Mouse (Mus musculus) megakaryocyte-erythroid progenitor cell, adult 5-6 weeks (primary cell): ENCODE data around the gene Rps27a. TPM values are rescaled to one million over a fixed set of nuclear protein-coding genes. Genes with fewer than 3 reads are reported as not detected.

Experiments
- ATAC-seq: replicated peaks from 2 replicates; pipeline ENCODE4 v1.8.0; 2016; ENCODE audit warnings: mild to moderate bottlenecking, inconsistent platforms; ENCODE audit not compliant: severe bottlenecking, poor library complexity, low FRiP score, low TSS enrichment
- total RNA-seq, 2 experiments: library from RNA; stranded (forward) in 1 of 2; stranded (reverse) in 1 of 2; fragments of 200-1000, 215-1000 nt in 1 of 2; fragments of >200 nt in 1 of 2; fragmentation: Nextera tagmentation in 1 of 2; gene quantifications; 2 replicates each; pipeline ENCODE4 v1.2.3; 2014 to 2017

Gene Rps27a
- total RNA-seq, 2 experiments from 2014 or later = 1,061 to 4,800 TPM

DNA sequence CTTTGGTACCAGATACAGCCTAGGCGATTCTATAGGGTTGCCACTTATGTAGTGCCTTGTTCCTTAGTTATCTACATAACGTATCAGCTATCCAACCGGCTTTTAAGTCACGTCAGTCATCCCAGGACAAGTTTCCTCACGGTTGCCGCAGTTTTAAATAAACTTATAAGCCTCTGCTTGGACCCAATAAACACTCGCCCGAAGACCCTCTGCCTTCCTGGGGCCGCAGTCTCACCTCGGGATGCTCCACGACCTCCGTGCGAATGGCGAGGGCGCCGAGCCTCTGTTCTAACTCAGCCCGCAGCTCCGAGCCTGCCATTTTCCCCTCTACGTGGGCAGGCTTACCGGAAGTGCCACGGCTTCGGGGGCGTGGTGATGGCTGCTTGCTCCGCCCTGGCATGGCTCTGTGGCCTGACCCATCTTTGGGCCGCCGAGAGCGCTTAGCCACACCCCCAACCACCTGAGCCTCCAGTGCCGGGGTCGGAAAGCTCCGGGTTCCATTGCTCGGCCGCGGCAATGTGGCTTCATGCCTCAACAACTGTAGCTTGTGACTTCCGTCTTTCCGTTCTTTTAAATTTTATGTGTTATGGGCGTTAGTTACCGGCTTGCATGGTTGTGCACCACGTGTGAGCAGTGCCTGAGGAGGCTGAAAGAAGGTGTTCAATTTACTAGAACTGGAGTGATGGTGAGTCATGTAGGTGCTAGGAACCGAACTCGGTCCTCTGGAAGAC, 33.1 kb downstream of the Rps27a start, which contains the start of gene Prorsd1:
Prorsd1 (minus strand) TSS at position 352 of the 731 bp plus-strand sequence.
- ATAC-seq = peak; percentile 99

DNA sequence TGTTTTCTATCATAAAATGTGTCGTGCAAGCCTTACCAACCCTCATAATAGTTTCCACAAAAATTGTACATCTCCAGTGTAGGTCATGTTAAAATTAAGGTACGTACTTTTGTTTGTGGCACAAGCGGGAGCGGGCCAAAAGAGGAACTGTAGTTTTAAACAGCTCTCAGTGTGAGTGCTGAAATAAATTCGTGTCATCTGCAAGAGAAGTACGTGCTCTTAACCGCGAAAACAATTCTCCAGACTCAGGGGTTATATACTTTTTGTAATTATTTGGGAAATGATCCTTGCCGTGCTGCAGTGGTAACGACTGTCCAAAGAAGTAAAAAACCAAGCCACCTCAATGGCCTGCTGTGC, 33.6 kb downstream of the Rps27a start:
- ATAC-seq = peak; percentile 21; the same call in 1 of the 2 replicates

DNA sequence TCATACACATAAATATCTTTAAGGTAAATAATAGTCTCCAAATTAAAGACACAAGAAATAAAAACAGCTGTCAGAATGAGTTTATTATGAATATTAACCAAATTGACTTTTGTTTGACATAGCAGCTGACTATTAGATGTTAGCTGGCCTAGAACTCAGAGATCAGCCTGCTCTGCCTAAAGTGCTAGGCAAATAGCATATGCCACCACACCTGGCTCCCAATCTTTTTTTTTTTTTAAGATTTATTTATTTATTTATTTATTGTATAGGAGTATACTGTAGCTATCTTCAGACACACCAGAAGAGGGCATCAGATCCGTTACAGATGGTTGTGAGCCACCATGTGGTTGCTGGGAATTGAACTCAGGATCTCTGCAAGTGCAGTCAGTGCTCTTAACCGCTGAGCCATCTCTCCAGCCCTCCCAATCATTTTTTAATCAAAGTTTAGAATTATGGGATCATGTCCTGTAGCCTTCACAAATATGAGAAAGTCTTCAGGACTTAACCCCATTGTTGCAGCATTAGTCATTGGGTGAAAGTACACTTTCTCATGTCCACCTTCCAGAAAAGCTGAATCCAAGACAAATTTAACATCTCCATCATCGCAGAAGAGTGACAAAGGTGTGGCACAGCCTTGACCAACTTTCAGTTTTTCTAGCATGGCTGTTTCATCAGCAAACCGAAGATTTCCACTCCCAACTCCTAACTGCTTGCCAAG, 34.9 kb downstream of the Rps27a start:
- no peak for ATAC-seq

DNA sequence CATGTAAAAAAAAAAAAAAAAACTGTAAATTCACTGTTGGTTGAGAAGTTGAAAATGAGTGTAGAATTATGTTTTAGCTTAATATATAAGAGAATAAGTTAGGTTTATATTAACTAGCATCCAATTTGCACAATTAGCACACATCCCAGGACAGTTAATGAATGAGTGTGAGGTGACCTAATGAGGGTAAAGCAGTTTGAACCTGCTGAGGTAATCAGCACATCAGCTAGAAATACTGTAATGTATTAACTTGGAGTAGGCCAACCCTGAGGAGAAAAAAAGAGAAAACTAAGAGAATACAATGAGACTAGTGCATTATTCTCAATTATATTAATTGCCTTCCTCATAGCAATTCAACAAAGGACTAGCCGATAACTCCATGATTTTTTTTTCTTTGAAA, 38.5 kb downstream of the Rps27a start:
- no peak for ATAC-seq

DNA sequence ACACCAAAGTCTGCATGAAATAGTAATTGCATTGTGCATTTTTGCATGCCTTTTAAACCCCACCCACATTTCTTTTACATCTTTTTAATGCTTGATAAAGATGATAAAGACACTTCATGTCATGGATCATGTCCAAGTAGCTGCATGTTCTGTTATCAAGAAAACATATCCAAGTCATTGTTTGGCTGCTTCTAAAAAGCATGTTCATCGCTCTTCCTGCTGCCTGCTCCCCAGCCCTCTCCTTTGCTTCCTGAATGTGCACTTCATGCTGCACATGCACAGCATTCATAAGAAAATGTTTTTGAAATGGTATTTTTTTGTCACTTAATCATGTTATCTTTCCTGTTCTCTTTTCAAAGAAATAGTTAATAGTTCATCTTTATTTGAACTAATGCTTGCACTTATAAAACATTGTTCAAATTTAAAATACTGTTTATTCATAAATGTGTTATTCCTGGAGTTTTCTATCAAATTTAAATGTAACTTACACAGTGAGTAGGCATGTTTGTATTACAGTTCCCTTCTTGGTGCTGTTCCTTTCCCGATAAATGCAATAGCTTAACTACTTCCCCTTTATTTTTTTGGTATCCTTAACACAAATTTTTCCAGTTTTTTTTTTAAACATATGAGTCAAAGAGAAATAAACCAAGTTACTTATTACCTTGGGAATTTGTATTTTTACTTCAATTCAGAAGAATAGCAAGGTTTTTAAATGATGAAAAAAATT, 42.8 kb downstream of the Rps27a start:
- ATAC-seq = peak; percentile 62

DNA sequence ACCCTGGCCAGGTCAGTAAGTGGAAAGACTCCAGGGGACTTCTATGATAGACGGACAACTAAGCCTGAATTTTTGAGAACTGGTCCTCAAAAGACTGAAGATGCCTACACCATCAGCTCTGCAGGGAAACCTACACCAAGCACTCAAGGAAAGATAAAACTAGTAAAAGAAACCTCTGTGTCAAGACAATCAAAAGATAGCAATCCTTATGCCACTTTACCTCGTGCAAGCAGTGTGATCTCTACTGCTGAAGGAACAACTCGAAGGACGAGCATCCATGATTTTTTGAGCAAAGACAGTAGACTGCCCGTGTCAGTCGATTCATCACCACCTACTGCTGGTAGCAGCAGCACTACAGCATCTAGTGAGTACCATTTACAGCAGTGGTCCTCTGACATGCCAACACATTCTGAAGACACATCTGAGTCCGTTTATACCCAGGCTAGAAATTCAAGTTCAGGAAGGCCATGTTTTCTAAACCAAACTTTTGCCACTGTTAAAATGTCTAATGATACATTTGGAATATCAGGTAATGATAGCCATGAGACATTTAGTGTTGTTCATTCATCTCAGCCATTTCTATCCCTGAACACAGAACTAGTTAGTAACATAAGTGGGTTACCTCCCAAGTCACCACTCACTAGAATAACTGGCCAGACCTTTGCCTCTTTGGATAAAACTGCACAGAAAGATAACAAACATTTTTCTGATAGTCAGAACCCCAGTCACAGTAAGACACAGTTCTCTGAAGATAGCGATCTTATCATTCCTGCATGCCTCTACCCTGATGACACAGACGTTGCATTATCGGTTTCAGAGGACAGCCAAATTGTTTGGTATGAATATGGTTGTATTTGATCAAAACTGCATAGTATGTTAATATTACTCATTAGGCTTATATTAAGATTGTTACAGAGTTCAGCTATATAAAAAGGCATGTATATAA, 43.7 kb downstream of the Rps27a start:
- peak; percentile 82 for ATAC-seq

DNA sequence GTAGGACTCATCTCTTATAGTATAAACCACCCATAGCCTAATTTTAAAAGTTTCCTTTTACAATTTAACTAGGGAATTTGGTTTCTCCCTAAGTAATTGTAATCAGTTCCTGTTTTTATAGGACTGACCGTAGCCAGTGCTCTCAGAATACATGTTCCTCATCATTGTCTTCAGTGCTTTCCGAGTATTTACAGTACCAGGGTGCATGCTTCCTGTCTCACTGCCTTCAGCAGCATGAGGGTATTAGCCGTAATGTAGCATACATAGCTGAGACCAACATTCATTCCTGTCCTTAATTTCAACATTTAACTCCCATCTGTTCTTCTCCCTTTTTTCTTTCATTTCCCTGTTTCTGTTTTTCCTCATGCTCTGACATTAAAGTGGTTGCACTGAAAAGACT, 50.9 kb downstream of the Rps27a start:
- no peak for ATAC-seq

Other genes with a start within 250 kb of the Rps27a start
- 24.7 and 30.4 TPM in 2 replicates for gene Ccdc88a, start 174.5 kb downstream of the Rps27a start, total RNA-seq (2014; fragmentation: Nextera tagmentation)
- 49.5 and 53.0 TPM in 2 replicates for gene Ccdc88a, start 174.5 kb downstream of the Rps27a start, total RNA-seq (2017)
- gene Prorsd1, start 33.1 kb downstream of the Rps27a start, total RNA-seq (2014; fragmentation: Nextera tagmentation) = 56.5 and 69.5 TPM in 2 replicates
- gene Prorsd1, start 33.1 kb downstream of the Rps27a start, total RNA-seq (2017) = 76.9 and 78.5 TPM in 2 replicates
- 36.9 and 43.0 TPM in 2 replicates for gene Mtif2, start 21.7 kb downstream of the Rps27a start, total RNA-seq (2014; fragmentation: Nextera tagmentation)
- gene Mtif2, start 21.7 kb downstream of the Rps27a start, total RNA-seq (2017) = 117 and 131 TPM in 2 replicates
- 0.17 and 0.50 TPM in 2 replicates for gene Clhc1, start 159 bp downstream of the Rps27a start, total RNA-seq (2014; fragmentation: Nextera tagmentation)
- gene Clhc1, start 159 bp downstream of the Rps27a start, total RNA-seq (2017) = not detected in 2 replicates
- 40.9 and 53.2 TPM in 2 replicates for gene Rtn4, start 144.8 kb upstream of the Rps27a start, total RNA-seq (2014; fragmentation: Nextera tagmentation)
- gene Rtn4, start 144.8 kb upstream of the Rps27a start, total RNA-seq (2017) = 55.1 and 85.9 TPM in 2 replicates